ENCODE assay signal across 8 mouse cellular contexts in genomic region chr15:99717386-99718334, GRCm38 (mm10). TPM values are rescaled to one million over a fixed set of nuclear protein-coding genes. Genes with fewer than 3 reads are reported as not detected.
DNase-seq lines count a peak whose midpoint lies in the region; ATAC-seq and TF ChIP-seq lines count a peak whose summit lies in the region.

Gene Gpd1, plus strand, starts transcription at chr15:99717515.

- H3K4me1 ChIP-seq in erythroblast, embryonic 14.5 days (ENCODE audit: control insufficient read depth) = peaks cover 12% of the 10 kb centered on the region
- H3K4me1 ChIP-seq in hindbrain, postnatal 0 days (ENCODE audit: insufficient read depth, low read length) = peaks cover 17% of the 10 kb centered on the region
- H3K4me1 ChIP-seq in midbrain, embryonic 12.5 days = peaks cover 17% of the 10 kb centered on the region

- H3K36me3 ChIP-seq in erythroblast, embryonic 14.5 days (ENCODE audit: control insufficient read depth) = peaks cover 14% of the 10 kb centered on the region
- H3K36me3 ChIP-seq in hindbrain, postnatal 0 days (ENCODE audit: insufficient read depth, low read length) = peaks cover 13% of the 10 kb centered on the region
- peaks cover 74% of the 10 kb centered on the region for H3K36me3 ChIP-seq in midbrain, embryonic 12.5 days

- peak within 1 kb of the TSS; percentile 27 for H3K4me2 ChIP-seq in hindbrain, postnatal 0 days (ENCODE audit: low read depth, low read length)
- no peak within 1 kb of the TSS for H3K4me2 ChIP-seq in midbrain, embryonic 12.5 days (replicated peaks)

- no peak for TF ChIP-seq CTCF in hindbrain, postnatal 0 days (IDR thresholded peaks at IDR 0.05; ENCODE audit: low read depth)
- no peak for TF ChIP-seq CTCF in left cerebral cortex, adult 2 months (IDR thresholded peaks at IDR 0.05)

- peak within 1 kb of the TSS; percentile 13; the same call in 1 of the 2 replicates for H3K9ac ChIP-seq in hindbrain, postnatal 0 days (replicated peaks; ENCODE audit: low read length)
- H3K9ac ChIP-seq in midbrain, embryonic 12.5 days (replicated peaks) = no peak within 1 kb of the TSS

- intact Hi-C loops in left cerebral cortex, adult 2 months (cut with DNase I) = loop anchor here (2.0 kb wide), 1 partner anchor 15 kb away; the partner anchor contains the start of gene Smarcd1

- WGBS in hindbrain, postnatal 0 days = 38% methylated on average over 26 of the region's 26 CpGs
- 76% methylated on average over 26 of the region's 26 CpGs for WGBS in midbrain, embryonic 12.5 days

- H3K27me3 ChIP-seq in erythroblast, embryonic 14.5 days (ENCODE audit: control insufficient read depth) = no peaks in the 10 kb centered on the region; the same call in 1 of the 2 replicates
- H3K27me3 ChIP-seq in hindbrain, postnatal 0 days (ENCODE audit: insufficient read depth, low read length) = no peaks in the 10 kb centered on the region
- H3K27me3 ChIP-seq in midbrain, embryonic 12.5 days = no peaks in the 10 kb centered on the region

- peak within 1 kb of the TSS; percentile 72 for H3K27ac ChIP-seq in hindbrain, postnatal 0 days
- H3K27ac ChIP-seq in left cerebral cortex, adult 2 months = peak within 1 kb of the TSS; percentile 92
- 0 out of 2 replicates have a peak within 1 kb of the TSS, but pooled peaks have one; percentile 40 for H3K27ac ChIP-seq in midbrain, embryonic 12.5 days (replicated peaks)

- peak within 1 kb of the TSS; percentile 46 for H3K4me3 ChIP-seq in erythroblast, embryonic 14.5 days (replicated peaks)
- no peak within 1 kb of the TSS for H3K4me3 ChIP-seq in hindbrain, postnatal 0 days (ENCODE audit: low read length)
- H3K4me3 ChIP-seq in left cerebral cortex, adult 2 months = peak within 1 kb of the TSS; percentile 56
- H3K4me3 ChIP-seq in midbrain, embryonic 12.5 days = no peak within 1 kb of the TSS

- peak; percentile 87 for DNase-seq in adrenal gland, postnatal 14 days
- DNase-seq in frontal cortex, adult 2 months (ENCODE audit: extremely low spot score in 1 of 2, low spot score in 1 of 2) = peak in 1 of 2 experiments; percentile 80
- peak; percentile 73 for DNase-seq in hindbrain, postnatal 0 days (ENCODE audit: low spot score)
- peak; percentile 68 to 71 for DNase-seq in left cerebral cortex, adult 2 months (ENCODE audit: extremely low spot score in 1 of 2, low spot score in 2 of 2)
- no peak for DNase-seq in B cell, adult 2 months

- H3K9me3 ChIP-seq in erythroblast, embryonic 14.5 days (ENCODE audit: control insufficient read depth, low read length) = no peaks in the 10 kb centered on the region
- no peaks in the 10 kb centered on the region for H3K9me3 ChIP-seq in hindbrain, postnatal 0 days (ENCODE audit: low read length)
- H3K9me3 ChIP-seq in midbrain, embryonic 12.5 days = no peaks in the 10 kb centered on the region

- no peak for ATAC-seq in erythroblast, adult 5-6 weeks (replicated peaks; ENCODE audit: low FRiP score, poor library complexity, severe bottlenecking)
- peak; percentile 59 for ATAC-seq in hindbrain, postnatal 0 days
- ATAC-seq in midbrain, embryonic 12.5 days (ENCODE audit: low FRiP score, low read depth) = no peak

RNA-seq across cellular contexts. Expression of gene Gpd1, which starts in this region (rescaled TPM):
- 0.07 and 0.15 TPM in 2 replicates for polyA plus RNA-seq in erythroblast, embryonic 14.5 days (2012)
- 0.19 and 0.63 TPM in 2 replicates for total RNA-seq in erythroblast, adult 5-6 weeks (2015; ENCODE audit: low replicate concordance)
- 2.1 and 3.6 TPM in 2 replicates for total RNA-seq in erythroblast, adult 5-6 weeks (2017; ENCODE audit: low replicate concordance)
- 1,539 and 1,562 TPM in 2 replicates for total RNA-seq in adrenal gland, postnatal 14 days (2021)
- polyA plus RNA-seq in frontal cortex, adult 2 months (2012; rRNA removed) = 52.2 and 56.5 TPM in 2 replicates
- total RNA-seq in hindbrain, postnatal 0 days (2014; rRNA removed) = 2.8 and 3.7 TPM in 2 replicates
- polyA plus RNA-seq in hindbrain, postnatal 0 days (2015; fragmentation: Nextera tagmentation; extraction: Ambion mirVana) = 2.5 TPM in 2 replicates
- total RNA-seq in left cerebral cortex, adult 2 months (2021) = 100 to 1,000 TPM in 1 of 2 experiments, 10 to 100 TPM in 1; 90.7 to 100 TPM
- polyA plus RNA-seq in midbrain, embryonic 12.5 days (2016; fragmentation: Nextera tagmentation; extraction: Ambion mirVana) = 0.75 and 0.96 TPM in 2 replicates

Comparison
In these comparisons a context has a peak if more than half of its experiments do, and no peak if none do; other contexts are left out.
1. RNA of gene Gpd1 (total RNA-seq): 1,539 to 1,562 TPM in adrenal gland, postnatal 14 days and 90.7 to 100 TPM in left cerebral cortex, adult 2 months; 2.8 to 3.7 TPM in hindbrain, postnatal 0 days and 0.19 to 3.6 TPM in erythroblast, adult 5-6 weeks; every median in the first group is over 10 times any median in the second.
2. RNA of gene Gpd1 (total RNA-seq): 1,539 to 1,562 TPM in adrenal gland, postnatal 14 days; 90.7 to 100 TPM in left cerebral cortex, adult 2 months; every median in the first group is over 10 times any median in the second.
3. RNA of gene Gpd1 (polyA plus RNA-seq): 52.2 to 56.5 TPM in frontal cortex, adult 2 months; 2.5 TPM in hindbrain, postnatal 0 days, 0.75 to 0.96 TPM in midbrain, embryonic 12.5 days and 0.07 to 0.15 TPM in erythroblast, embryonic 14.5 days; every median in the first group is over 10 times any median in the second.
4. H3K4me3 ChIP-seq: peak in erythroblast, embryonic 14.5 days (single experiment) and left cerebral cortex, adult 2 months (single experiment); none in hindbrain, postnatal 0 days (single experiment) and midbrain, embryonic 12.5 days (single experiment).
5. DNase-seq: peak in adrenal gland, postnatal 14 days (single experiment), hindbrain, postnatal 0 days (single experiment) and left cerebral cortex, adult 2 months (2 of 2); none in B cell, adult 2 months (0 of 2).
6. H3K27ac ChIP-seq: peak in every context shown above with its lines; median percentile 92 in left cerebral cortex, adult 2 months; 72 in hindbrain, postnatal 0 days; 40 in midbrain, embryonic 12.5 days.